Mouse (Mus musculus): ENCODE measurements around the gene Sema6d.

- TF ChIP-seq EP300 (IDR thresholded peaks at IDR 0.05; ENCODE audit: low read depth) (no peak), CTCF (IDR thresholded peaks at IDR 0.05; ENCODE audit: low read depth) (no peak)
These were observed 81.9 kb downstream of the Sema6d start for GRCm38 (mm10) chr2:124171718-124172117.

Measured in liver, postnatal 0 days (tissue).